Mouse (Mus musculus) erythroblast, embryonic 14.5 days (primary cell): ENCODE measurements around the gene Srsf4. TPM values are rescaled to one million over a fixed set of nuclear protein-coding genes. Genes with fewer than 3 reads are reported as not detected.

Experiments used
- H3K27me3 ChIP-seq: 2 replicates; pipeline ENCODE4 v1.6.1; 2012; ENCODE audit warnings: inconsistent platforms; ENCODE audit not compliant: control insufficient read depth
- H3K36me3 ChIP-seq: 2 replicates; pipeline ENCODE4 v1.6.1; 2012; ENCODE audit warnings: mild to moderate bottlenecking, inconsistent platforms; ENCODE audit not compliant: control insufficient read depth
- H3K4me1 ChIP-seq: 2 replicates; pipeline ENCODE4 v1.6.1; 2012; ENCODE audit warnings: inconsistent platforms; ENCODE audit not compliant: control insufficient read depth
- H3K4me3 ChIP-seq: replicated peaks from 2 replicates; pipeline ENCODE3; 2012; ENCODE audit warnings: moderate library complexity, mild to moderate bottlenecking, inconsistent platforms
- H3K9me3 ChIP-seq: 2 replicates; pipeline ENCODE4 v1.6.1; 2012; ENCODE audit warnings: low read length, inconsistent platforms, mixed read lengths; ENCODE audit not compliant: control insufficient read depth
- GATA1 ChIP-seq: IDR thresholded peaks from 2 replicates; pipeline ENCODE4 v1.6.1; 2012; ENCODE audit warnings: low read length, inconsistent platforms, mixed read lengths
- TAL1 ChIP-seq: IDR thresholded peaks from 3 replicates; pipeline ENCODE4 v1.6.1; 2012; ENCODE audit warnings: low read length, inconsistent platforms, mixed read lengths
- polyA plus RNA-seq: library from polyadenylated mRNA; stranded (reverse); fragments of >175 nt; gene quantifications from 2 replicates; pipeline ENCODE4 v1.2.3, GENCODE M21; 2012

The Srsf4 gene
- polyA plus RNA-seq, 1 experiment: 37.6 TPM

GRCm38 (mm10) chr4:131836351-131836881 lies 37.0 kb upstream of the Srsf4 start:
- Histone ChIP-seq H3K4me3 (peak overlapping the region; percentile 69), H3K27me3 (peaks cover 79% of the 10 kb centered on the region), H3K9me3 (peaks cover 11% of the 10 kb centered on the region; the same call in 1 of the 2 replicates), H3K36me3 (no peaks in the 10 kb centered on the region), H3K4me1 (peaks cover 61% of the 10 kb centered on the region)
- TF ChIP-seq GATA1: no peak
- no peak for TF ChIP-seq TAL1

- H3K9me3 ChIP-seq: peaks cover 11% of the 10 kb centered on the region; the same call in 1 of the 2 replicates
- H3K4me1 ChIP-seq: peaks cover 55% of the 10 kb centered on the region
- H3K36me3 ChIP-seq: no peaks in the 10 kb centered on the region
- TF ChIP-seq GATA1 (no peak), TAL1 (no peak)
- peak overlapping the region; percentile 69 for H3K4me3 ChIP-seq
- peaks cover 85% of the 10 kb centered on the region for H3K27me3 ChIP-seq
These were observed 36.4 kb upstream of the Srsf4 start for GRCm38 (mm10) chr4:131836891-131837491.

- Histone ChIP-seq H3K9me3 (peaks cover 11% of the 10 kb centered on the region; the same call in 1 of the 2 replicates), H3K4me1 (peaks cover 48% of the 10 kb centered on the region), H3K36me3 (no peaks in the 10 kb centered on the region), H3K27me3 (peaks cover 86% of the 10 kb centered on the region), H3K4me3 (peak within 1 kb of the TSS; percentile 69)
- TF ChIP-seq TAL1 (no peak), GATA1 (no peak)
These were observed 35.4 kb upstream of the Srsf4 start, which contains the start of gene Ptpru for GRCm38 (mm10) chr4:131837872-131838524. Gene Ptpru, minus strand, starts transcription at chr4:131838288.

GRCm38 (mm10) chr4:131843290-131843743 lies 30.1 kb upstream of the Srsf4 start, which contains the start of gene Mecr:
Gene Mecr, plus strand, starts transcription at chr4:131843470.
- Histone ChIP-seq H3K4me3 (peak within 1 kb of the TSS; percentile 91), H3K36me3 (peaks cover 13% of the 10 kb centered on the region), H3K9me3 (no peaks in the 10 kb centered on the region), H3K4me1 (peaks cover 25% of the 10 kb centered on the region), H3K27me3 (peaks cover 37% of the 10 kb centered on the region)
- TF ChIP-seq GATA1: no peak

- H3K9me3 ChIP-seq: no peaks in the 10 kb centered on the region
- H3K4me1 ChIP-seq: peaks cover 22% of the 10 kb centered on the region
- no peak overlapping the region for H3K4me3 ChIP-seq
- no peak for TF ChIP-seq GATA1
- no peak for TF ChIP-seq TAL1
- H3K36me3 ChIP-seq: peaks cover 21% of the 10 kb centered on the region
- H3K27me3 ChIP-seq: peaks cover 9% of the 10 kb centered on the region
These were observed 27.2 kb upstream of the Srsf4 start for GRCm38 (mm10) chr4:131845991-131846778.

- Histone ChIP-seq H3K27me3 (no peaks in the 10 kb centered on the region), H3K9me3 (no peaks in the 10 kb centered on the region), H3K4me3 (no peak overlapping the region), H3K36me3 (peaks cover 23% of the 10 kb centered on the region), H3K4me1 (peaks cover 19% of the 10 kb centered on the region)
- no peak for TF ChIP-seq GATA1
- no peak for TF ChIP-seq TAL1
These were observed 25.3 kb upstream of the Srsf4 start for GRCm38 (mm10) chr4:131848082-131848481.

- H3K9me3 ChIP-seq: no peaks in the 10 kb centered on the region
- no peaks in the 10 kb centered on the region; the same call in 1 of the 2 replicates for H3K4me1 ChIP-seq
- TF ChIP-seq TAL1: no peak
- TF ChIP-seq GATA1: no peak
- H3K36me3 ChIP-seq: peaks cover 32% of the 10 kb centered on the region
- H3K27me3 ChIP-seq: no peaks in the 10 kb centered on the region
- H3K4me3 ChIP-seq: no peak overlapping the region
These were observed 23.3 kb upstream of the Srsf4 start for GRCm38 (mm10) chr4:131849986-131850638.

GRCm38 (mm10) chr4:131854950-131855349 lies 18.5 kb upstream of the Srsf4 start:
- H3K4me3 ChIP-seq: no peak overlapping the region
- no peaks in the 10 kb centered on the region for H3K9me3 ChIP-seq
- H3K36me3 ChIP-seq: peaks cover 39% of the 10 kb centered on the region
- TF ChIP-seq TAL1: no peak
- H3K27me3 ChIP-seq: no peaks in the 10 kb centered on the region
- H3K4me1 ChIP-seq: no peaks in the 10 kb centered on the region
